In the genomic region with DNA sequence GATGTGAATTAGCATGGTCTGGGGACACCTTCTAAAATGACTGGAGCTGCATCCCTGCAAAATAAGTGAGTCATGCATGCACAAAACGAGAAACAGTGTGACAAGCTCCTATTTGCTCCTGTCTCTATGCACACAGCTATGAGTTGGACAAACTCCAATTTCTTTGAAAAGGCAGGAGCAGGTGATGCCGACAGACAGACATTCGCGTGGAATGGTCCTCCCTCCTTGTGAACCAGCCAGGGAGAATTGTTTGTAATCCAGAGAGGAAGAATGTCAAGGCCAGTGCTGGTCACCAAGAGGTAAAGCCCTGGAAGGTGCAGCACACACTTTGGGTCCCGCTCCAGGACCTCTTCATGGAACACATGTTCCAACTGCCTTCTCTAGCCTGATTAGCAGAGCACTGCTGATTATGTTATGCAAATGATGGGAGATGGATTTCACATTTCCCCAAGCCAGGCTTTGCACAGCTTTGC, we compare ENCODE assay signal across 12 mouse cellular contexts.
DNase-seq lines count a peak whose midpoint lies in the region; ATAC-seq and TF ChIP-seq lines count a peak whose summit lies in the region.
"Had no signal": no experiment of that assay in that cellular context is flagged by ENCODE, and none has a peak within 500 bp of the region (broad histone marks: within the 10 kb centered on the region; RNA-seq: fewer than 3 reads in every experiment).

No protein-coding gene starts in this region.

- no peak for TF ChIP-seq POLR2A in brain, embryonic 14.5 days (IDR thresholded peaks at IDR 0.05; ENCODE audit: borderline replicate concordance, extremely low read depth, insufficient read depth, insufficient read length, poor library complexity, severe bottlenecking)

- TF ChIP-seq CTCF in brain, embryonic 14.5 days (IDR thresholded peaks at IDR 0.05; ENCODE audit: borderline replicate concordance, extremely low read depth, insufficient read depth, insufficient read length), result no peak

- no peaks in the 10 kb centered on the region for H3K9me3 ChIP-seq in forebrain, embryonic 13.5 days (replicated peaks)
- no peaks in the 10 kb centered on the region for H3K9me3 ChIP-seq in forebrain, embryonic 10.5 days
- H3K9me3 ChIP-seq in hindbrain, embryonic 13.5 days, result no peaks in the 10 kb centered on the region
- H3K9me3 ChIP-seq in midbrain, embryonic 13.5 days, result no peaks in the 10 kb centered on the region
- H3K9me3 ChIP-seq: embryonic facial prominence, embryonic 13.5 days; heart, embryonic 15.5 days had no signal

- H3K4me3 ChIP-seq in forebrain, embryonic 13.5 days, result no peak overlapping the region
- H3K4me3 ChIP-seq in forebrain, embryonic 10.5 days, result no peak overlapping the region
- no peak overlapping the region for H3K4me3 ChIP-seq in hindbrain, embryonic 13.5 days
- H3K4me3 ChIP-seq in midbrain, embryonic 13.5 days (replicated peaks), result no peak overlapping the region
- H3K4me3 ChIP-seq: embryonic facial prominence, embryonic 13.5 days; heart, embryonic 15.5 days had no signal

- H3K4me2 ChIP-seq in forebrain, embryonic 13.5 days, result 0 out of 2 replicates have a peak overlapping the region, but pooled peaks have one; percentile 9
- no peak overlapping the region for H3K4me2 ChIP-seq in hindbrain, embryonic 13.5 days
- peak overlapping the region; percentile 32 for H3K4me2 ChIP-seq in midbrain, embryonic 13.5 days (replicated peaks)
- H3K4me2 ChIP-seq: embryonic facial prominence, embryonic 13.5 days; heart, embryonic 15.5 days had no signal

- H3K27ac ChIP-seq in forebrain, embryonic 13.5 days, result 0 out of 2 replicates have a peak overlapping the region, but pooled peaks have one; percentile 7
- H3K27ac ChIP-seq in forebrain, embryonic 10.5 days, result no peak overlapping the region
- peak overlapping the region; percentile 56 for H3K27ac ChIP-seq in hindbrain, embryonic 13.5 days
- H3K27ac ChIP-seq in midbrain, embryonic 13.5 days, result peak overlapping the region; percentile 77
- H3K27ac ChIP-seq: embryonic facial prominence, embryonic 13.5 days; heart, embryonic 15.5 days; stomach, postnatal 0 days had no signal

- peak; percentile 93 for ATAC-seq in forebrain, embryonic 13.5 days
- peak; percentile 65 for ATAC-seq in hindbrain, embryonic 13.5 days (ENCODE audit: low FRiP score)
- peak; percentile 85 for ATAC-seq in midbrain, embryonic 13.5 days
- no peak for ATAC-seq in CD4-positive, CD25-positive, alpha-beta regulatory T cell, adult 4 months

- peaks cover 16% of the 10 kb centered on the region for H3K4me1 ChIP-seq in forebrain, embryonic 13.5 days
- no peaks in the 10 kb centered on the region for H3K4me1 ChIP-seq in forebrain, embryonic 10.5 days
- peaks cover 17% of the 10 kb centered on the region for H3K4me1 ChIP-seq in hindbrain, embryonic 13.5 days (replicated peaks)
- peaks cover 22% of the 10 kb centered on the region for H3K4me1 ChIP-seq in midbrain, embryonic 13.5 days (replicated peaks)
- H3K4me1 ChIP-seq: embryonic facial prominence, embryonic 13.5 days; heart, embryonic 15.5 days had no signal

- WGBS in forebrain, embryonic 13.5 days, result 35% methylated on average over 5 of the region's 5 CpGs
- WGBS in forebrain, embryonic 10.5 days, result 86% methylated on average over 5 of the region's 5 CpGs
- 46% methylated on average over 5 of the region's 5 CpGs for WGBS in hindbrain, embryonic 13.5 days
- 49% methylated on average over 5 of the region's 5 CpGs for WGBS in midbrain, embryonic 13.5 days

- no peaks in the 10 kb centered on the region for H3K36me3 ChIP-seq in forebrain, embryonic 13.5 days (ENCODE audit: poor library complexity, severe bottlenecking)
- no peaks in the 10 kb centered on the region for H3K36me3 ChIP-seq in forebrain, embryonic 10.5 days (replicated peaks)
- H3K36me3 ChIP-seq in hindbrain, embryonic 13.5 days, result no peaks in the 10 kb centered on the region
- H3K36me3 ChIP-seq in midbrain, embryonic 13.5 days, result no peaks in the 10 kb centered on the region
- H3K36me3 ChIP-seq: embryonic facial prominence, embryonic 13.5 days; heart, embryonic 15.5 days had no signal

- no peak overlapping the region for H3K9ac ChIP-seq in forebrain, embryonic 13.5 days
- no peak overlapping the region for H3K9ac ChIP-seq in hindbrain, embryonic 13.5 days
- no peak overlapping the region for H3K9ac ChIP-seq in midbrain, embryonic 13.5 days (replicated peaks)
- H3K9ac ChIP-seq: embryonic facial prominence, embryonic 13.5 days; heart, embryonic 15.5 days had no signal

- intact Hi-C loops in gastrocnemius, postnatal 36 days (cut with DNase I), result no loop called here

- DNase-seq in forebrain, embryonic 10.5 days (ENCODE audit: extremely low spot score, low spot score), result no peak
- DNase-seq in brain, embryonic 14.5 days (ENCODE audit: low read depth), result peak; percentile 89
- DNase-seq in adrenal gland, postnatal 25 days, result no peak
- DNase-seq in gastrocnemius, postnatal 36 days, result no peak
- DNase-seq: kidney, adult 8-10 months had no signal

- H3K27me3 ChIP-seq in forebrain, embryonic 13.5 days, result peaks cover 13% of the 10 kb centered on the region
- H3K27me3 ChIP-seq in forebrain, embryonic 10.5 days (ENCODE audit: poor library complexity, severe bottlenecking), result no peaks in the 10 kb centered on the region
- H3K27me3 ChIP-seq in hindbrain, embryonic 13.5 days, result no peaks in the 10 kb centered on the region
- H3K27me3 ChIP-seq in midbrain, embryonic 13.5 days, result no peaks in the 10 kb centered on the region
- H3K27me3 ChIP-seq: embryonic facial prominence, embryonic 13.5 days; heart, embryonic 15.5 days had no signal
